Mouse (Mus musculus): ENCODE measurements at regions not wholly inside any gene's neighbourhood (a gene's known extent, or its start where the extent isn't known, plus 50 kb on each side); places are given as distances from the start of the nearest gene placed in this dataset.

- TF ChIP-seq POLR2A (IDR thresholded peaks at IDR 0.05; ENCODE audit: insufficient read depth, low read depth, low read length) (no peak), CTCF (IDR thresholded peaks at IDR 0.05) (no peak)
These were observed 78.7 kb upstream of the Cd93 start for GRCm38 (mm10) chr2:148521966-148522575.

Data from heart, adult 2 months (tissue).